In the genomic region with DNA sequence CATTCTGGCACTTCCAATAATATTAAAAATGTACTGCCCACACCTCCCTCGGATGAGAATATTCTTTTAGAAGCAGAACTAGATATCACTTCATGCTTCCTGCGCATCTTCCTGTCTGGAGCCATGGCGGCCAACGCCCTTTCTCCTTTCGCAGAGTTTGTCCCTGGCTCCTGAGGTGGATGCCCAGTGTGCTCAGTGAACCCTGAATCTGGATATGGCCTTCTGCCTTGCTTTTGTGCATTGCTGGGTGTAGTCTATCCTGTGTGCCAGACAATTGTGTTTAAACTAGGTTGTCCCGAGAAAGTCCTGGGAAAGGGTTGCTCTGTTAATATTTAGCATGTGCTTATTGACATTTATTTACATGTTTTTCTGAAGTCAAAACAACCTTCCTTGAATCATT, we compare ENCODE assay signal across 10 mouse cellular contexts.
"Had no signal": no experiment of that assay in that cellular context is flagged by ENCODE, and none has a peak within 500 bp of the region (broad histone marks: within the 10 kb centered on the region; RNA-seq: fewer than 3 reads in every experiment).

No protein-coding gene starts in this region.

- H3K27me3 ChIP-seq: liver, embryonic 13.5 days had no signal

- H3K27ac ChIP-seq: left cerebral cortex, adult 2 months; liver, embryonic 13.5 days had no signal

- H3K4me1 ChIP-seq: liver, embryonic 13.5 days had no signal

- H3K36me3 ChIP-seq: liver, embryonic 13.5 days had no signal

- H3K9ac ChIP-seq: liver, embryonic 13.5 days had no signal

- H3K9me3 ChIP-seq: liver, embryonic 13.5 days had no signal

- ATAC-seq: intestine, postnatal 0 days had no signal

- H3K4me2 ChIP-seq: liver, embryonic 13.5 days; midbrain, embryonic 11.5 days had no signal

- DNase-seq: layer of hippocampus, postnatal 36 days; liver, embryonic 13.5 days; lung, adult 2 months; lung, postnatal 14 days; lung, postnatal 4 days; midbrain, embryonic 14.5 days; thymus, postnatal 25 days had no signal

- H3K4me3 ChIP-seq: left cerebral cortex, adult 2 months; liver, embryonic 13.5 days had no signal
